Mouse (Mus musculus): ENCODE results near the gene Bmper.

DNA sequence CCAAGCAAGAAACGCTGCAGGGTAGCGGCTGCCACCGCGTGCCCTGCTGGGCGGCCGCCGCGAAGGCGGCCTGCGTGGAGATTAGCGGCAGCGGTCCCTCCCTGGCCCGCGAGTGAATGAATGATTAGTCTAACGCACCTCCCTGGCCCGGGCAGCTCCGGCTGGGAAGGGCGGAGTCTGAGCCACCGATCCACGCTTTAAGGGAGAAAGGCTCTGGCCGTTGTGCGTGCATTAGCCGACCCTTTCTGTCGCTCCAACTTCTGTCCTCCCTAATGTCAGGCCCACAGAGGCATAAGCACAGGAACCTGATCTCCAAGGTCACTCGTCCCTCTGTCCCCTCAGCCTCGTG lies 410 bp upstream of the Bmper start:
- no peak for TF ChIP-seq TAL1 (IDR thresholded peaks at IDR 0.05; ENCODE audit: low read length)
- TF ChIP-seq GATA1 (IDR thresholded peaks at IDR 0.05; ENCODE audit: low read length) = no peak

Measured in erythroblast, embryonic 14.5 days (primary cell).